Mouse (Mus musculus): ENCODE measurements around the gene Iqschfp. TPM values are rescaled to one million over a fixed set of nuclear protein-coding genes. Genes with fewer than 3 reads are reported as not detected.
"Not testable (repeated sequence)": the region's sequence is repeated elsewhere in the genome, so short reads cannot be mapped to it uniquely, and the experiment has no call there.

Gene Iqschfp
- polyA plus RNA-seq, 1 experiment from 2014 or later = not detected

DNA sequence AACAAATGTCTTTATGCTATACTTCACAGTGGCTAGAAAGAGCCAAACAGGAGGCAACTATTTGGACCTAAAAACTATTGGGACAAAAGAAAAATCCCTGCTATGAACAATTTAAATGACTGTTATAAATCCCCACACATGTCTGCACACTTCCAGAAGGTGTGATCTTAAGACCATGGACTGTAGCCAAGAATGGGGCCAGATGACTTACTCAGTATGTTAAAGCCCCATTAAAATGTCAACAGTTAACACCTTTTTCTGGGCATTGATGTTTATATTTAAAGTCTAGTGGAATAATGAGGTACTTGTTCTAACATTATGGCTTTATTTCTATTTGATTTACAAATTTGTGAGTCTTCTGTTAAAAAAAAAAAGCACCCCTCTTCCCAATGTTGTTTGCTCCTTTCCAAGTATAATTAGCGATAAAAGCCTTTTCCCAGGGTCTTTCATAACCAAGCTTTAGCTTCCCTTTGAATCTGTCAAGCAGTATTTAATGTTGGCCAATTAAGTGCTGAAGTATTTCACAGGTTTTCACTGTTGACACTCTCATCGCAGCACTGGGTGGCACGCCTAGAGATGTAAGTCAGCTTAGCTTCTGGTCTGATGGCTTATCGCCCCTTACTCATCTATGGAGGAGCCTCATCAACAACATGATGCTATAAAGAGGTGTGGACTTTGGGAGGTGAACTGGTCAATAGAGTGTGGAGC, 204.8 kb downstream of the Iqschfp start:
- H3K36me3 ChIP-seq = no peaks in the 10 kb centered on the region
- H3K27me3 ChIP-seq = no peaks in the 10 kb centered on the region
- ATAC-seq (replicated peaks; ENCODE audit: low FRiP score) = no peak
- H3K4me3 ChIP-seq (replicated peaks) = no peak overlapping the region
- no peaks in the 10 kb centered on the region for H3K4me1 ChIP-seq
- no peak overlapping the region for H3K9ac ChIP-seq
- H3K27ac ChIP-seq = no peak overlapping the region
- no peak overlapping the region for H3K4me2 ChIP-seq
- WGBS = 34% methylated on average over 4 of the region's 4 CpGs
- H3K9me3 ChIP-seq (replicated peaks) = no peaks in the 10 kb centered on the region

- H3K9ac ChIP-seq; H3K4me2 ChIP-seq; ATAC-seq (replicated peaks; ENCODE audit: low FRiP score); H3K4me3 ChIP-seq (replicated peaks); H3K27ac ChIP-seq; H3K27me3 ChIP-seq; H3K9me3 ChIP-seq (replicated peaks); H3K36me3 ChIP-seq; H3K4me1 ChIP-seq: not testable (repeated sequence)
- WGBS = 87% methylated on average over 6 of the region's 6 CpGs
Observed at GRCm38 (mm10) chr3:68099561-68099960, 207.5 kb downstream of the Iqschfp start.

- no peak overlapping the region for H3K27ac ChIP-seq
- H3K9me3 ChIP-seq (replicated peaks) = no peaks in the 10 kb centered on the region
- H3K4me2 ChIP-seq = no peak overlapping the region
- peaks cover 4% of the 10 kb centered on the region; the same call in 1 of the 2 replicates for H3K27me3 ChIP-seq
- ATAC-seq (replicated peaks; ENCODE audit: low FRiP score) = no peak
- no peaks in the 10 kb centered on the region for H3K36me3 ChIP-seq
- no peak overlapping the region for H3K4me3 ChIP-seq (replicated peaks)
- no peak overlapping the region for H3K9ac ChIP-seq
- WGBS = 70% methylated on average over 4 of the region's 4 CpGs
- no peaks in the 10 kb centered on the region for H3K4me1 ChIP-seq
Observed at GRCm38 (mm10) chr3:68101343-68101742, 209.3 kb downstream of the Iqschfp start.

DNA sequence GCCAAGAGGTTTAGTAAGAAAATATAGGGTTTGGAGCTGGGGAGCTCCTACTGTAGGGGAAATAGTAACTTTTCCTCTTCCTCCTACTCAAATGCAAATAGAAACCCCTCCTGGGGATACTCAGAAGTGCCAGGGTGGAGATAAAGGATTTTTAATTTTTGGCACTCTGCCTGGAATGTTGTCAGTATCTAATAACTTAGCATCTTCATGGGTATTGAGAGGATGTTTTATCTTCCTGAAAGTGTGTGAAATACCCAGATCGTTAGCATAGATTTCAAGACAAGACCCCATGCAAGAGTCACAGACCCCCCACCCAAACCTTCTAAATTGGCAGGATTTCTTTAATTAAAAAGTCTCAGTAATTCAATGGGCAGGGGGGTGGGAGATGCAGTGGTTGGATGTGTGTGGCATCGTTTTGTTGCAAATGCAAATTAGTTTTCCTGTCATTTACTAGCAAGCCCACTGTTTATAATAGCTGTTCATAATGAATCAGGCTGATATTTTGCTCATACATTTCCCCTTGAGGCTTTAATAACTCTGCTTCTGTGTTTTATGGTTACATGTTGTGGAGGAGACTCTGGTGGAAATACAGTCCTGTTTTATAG, 213.2 kb downstream of the Iqschfp start:
- no peak overlapping the region for H3K9ac ChIP-seq
- no peak overlapping the region for H3K4me3 ChIP-seq (replicated peaks)
- H3K4me1 ChIP-seq = 0 out of 2 replicates have a peak, but pooled peaks cover 3% of the 10 kb centered on the region
- peaks cover 4% of the 10 kb centered on the region; the same call in 1 of the 2 replicates for H3K27me3 ChIP-seq
- H3K9me3 ChIP-seq (replicated peaks) = no peaks in the 10 kb centered on the region
- no peak overlapping the region for H3K27ac ChIP-seq
- no peak for ATAC-seq (replicated peaks; ENCODE audit: low FRiP score)
- no peak overlapping the region for H3K4me2 ChIP-seq
- no peaks in the 10 kb centered on the region for H3K36me3 ChIP-seq
- WGBS = 60% methylated on average over 2 of the region's 2 CpGs

DNA sequence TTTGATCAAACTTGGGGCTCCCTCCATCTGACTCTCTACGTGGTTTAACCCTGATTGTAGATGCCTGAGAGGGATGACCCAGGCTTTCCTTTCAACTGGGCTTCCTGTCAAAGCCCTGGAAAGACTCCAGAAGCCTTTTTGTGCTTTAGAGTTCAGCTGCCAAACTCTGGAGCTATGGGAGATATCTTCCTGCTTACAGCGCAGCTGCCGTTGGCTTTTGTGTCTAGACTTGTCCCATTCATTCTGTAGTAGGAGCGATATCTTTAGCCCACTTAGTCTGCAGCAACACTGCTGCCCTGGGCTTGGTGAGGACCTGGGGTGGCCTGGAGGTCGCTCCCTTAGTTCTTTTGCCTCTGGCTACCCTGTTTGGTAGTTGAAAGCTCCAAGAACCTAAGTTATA, 229.3 kb downstream of the Iqschfp start:
- Histone ChIP-seq H3K27me3 (no peaks in the 10 kb centered on the region), H3K9ac (no peak overlapping the region), H3K4me3 (replicated peaks) (no peak overlapping the region), H3K36me3 (no peaks in the 10 kb centered on the region), H3K27ac (no peak overlapping the region), H3K9me3 (replicated peaks) (no peaks in the 10 kb centered on the region), H3K4me2 (no peak overlapping the region), H3K4me1 (no peaks in the 10 kb centered on the region)
- 54% methylated on average over 5 of the region's 5 CpGs for WGBS
- ATAC-seq (replicated peaks; ENCODE audit: low FRiP score) = no peak

- H3K9ac ChIP-seq = no peak overlapping the region
- 75% methylated on average over 6 of the region's 6 CpGs for WGBS
- H3K4me1 ChIP-seq = no peaks in the 10 kb centered on the region
- H3K9me3 ChIP-seq (replicated peaks) = no peaks in the 10 kb centered on the region
- no peak overlapping the region for H3K4me3 ChIP-seq (replicated peaks)
- no peaks in the 10 kb centered on the region for H3K27me3 ChIP-seq
- ATAC-seq (replicated peaks; ENCODE audit: low FRiP score) = no peak
- H3K4me2 ChIP-seq = no peak overlapping the region
- no peaks in the 10 kb centered on the region for H3K36me3 ChIP-seq
- no peak overlapping the region for H3K27ac ChIP-seq
Observed at GRCm38 (mm10) chr3:68126284-68126856, 234.3 kb downstream of the Iqschfp start.

GRCm38 (mm10) chr3:68130386-68130785, 238.4 kb downstream of the Iqschfp start:
- H3K4me3 ChIP-seq (replicated peaks) = no peak overlapping the region
- H3K27me3 ChIP-seq = no peaks in the 10 kb centered on the region
- no peak overlapping the region for H3K27ac ChIP-seq
- ATAC-seq (replicated peaks; ENCODE audit: low FRiP score) = no peak
- H3K4me2 ChIP-seq = no peak overlapping the region
- 64% methylated on average over 1 of the region's 1 CpGs for WGBS
- no peak overlapping the region for H3K9ac ChIP-seq
- H3K4me1 ChIP-seq = no peaks in the 10 kb centered on the region
- H3K9me3 ChIP-seq (replicated peaks) = no peaks in the 10 kb centered on the region
- H3K36me3 ChIP-seq = no peaks in the 10 kb centered on the region

GRCm38 (mm10) chr3:68138833-68139627, 247.0 kb downstream of the Iqschfp start:
- Histone ChIP-seq H3K27ac (no peak overlapping the region), H3K36me3 (no peaks in the 10 kb centered on the region), H3K9ac (no peak overlapping the region), H3K9me3 (replicated peaks) (no peaks in the 10 kb centered on the region), H3K4me3 (replicated peaks) (no peak overlapping the region), H3K4me1 (no peaks in the 10 kb centered on the region), H3K4me2 (no peak overlapping the region), H3K27me3 (no peaks in the 10 kb centered on the region)
- no peak for ATAC-seq (replicated peaks; ENCODE audit: low FRiP score)
- WGBS = 77% methylated on average over 5 of the region's 5 CpGs

- H3K9me3 ChIP-seq (replicated peaks) = no peaks in the 10 kb centered on the region
- H3K27me3 ChIP-seq = no peaks in the 10 kb centered on the region
- no peak for ATAC-seq (replicated peaks; ENCODE audit: low FRiP score)
- 88% methylated on average over 8 of the region's 8 CpGs for WGBS
- no peak overlapping the region for H3K4me2 ChIP-seq
- no peak overlapping the region for H3K4me3 ChIP-seq (replicated peaks)
- H3K36me3 ChIP-seq = no peaks in the 10 kb centered on the region
- no peak overlapping the region for H3K27ac ChIP-seq
- H3K9ac ChIP-seq = no peak overlapping the region
- no peaks in the 10 kb centered on the region for H3K4me1 ChIP-seq
Observed at GRCm38 (mm10) chr3:68150688-68151087, 258.7 kb downstream of the Iqschfp start.

DNA sequence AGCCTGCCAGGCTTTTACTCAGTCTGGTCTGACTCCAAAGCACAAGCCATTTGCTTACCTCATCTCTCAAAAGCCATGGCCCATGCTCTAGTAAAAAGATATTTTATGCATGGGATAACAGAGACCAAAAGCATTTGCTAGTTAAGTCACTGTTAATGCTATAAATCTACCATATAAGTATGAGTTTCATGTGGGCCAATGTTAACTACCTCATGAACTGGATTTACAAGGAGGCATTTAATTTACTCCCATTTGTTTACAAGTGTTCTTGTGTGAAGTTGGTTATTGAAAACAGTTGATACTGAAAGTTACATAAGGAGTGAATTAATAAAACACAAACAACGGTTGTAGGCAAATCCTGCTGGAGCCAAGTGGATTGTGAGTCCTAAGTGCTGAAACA, 268.1 kb downstream of the Iqschfp start:
- WGBS = 69% methylated on average over 1 of the region's 1 CpGs

GRCm38 (mm10) chr3:68160760-68161159, 268.7 kb downstream of the Iqschfp start:
- H3K9me3 ChIP-seq (replicated peaks) = no peaks in the 10 kb centered on the region
- 78% methylated on average over 3 of the region's 3 CpGs for WGBS
- no peak for ATAC-seq (replicated peaks; ENCODE audit: low FRiP score)
- no peak overlapping the region for H3K4me2 ChIP-seq
- no peaks in the 10 kb centered on the region for H3K4me1 ChIP-seq
- no peaks in the 10 kb centered on the region for H3K36me3 ChIP-seq
- H3K4me3 ChIP-seq (replicated peaks) = no peak overlapping the region
- H3K9ac ChIP-seq = no peak overlapping the region
- no peaks in the 10 kb centered on the region for H3K27me3 ChIP-seq
- H3K27ac ChIP-seq = no peak overlapping the region

More for the DNA sequence above, 268.1 kb downstream of the Iqschfp start:
- Histone ChIP-seq H3K9ac (no peak overlapping the region), H3K27me3 (no peaks in the 10 kb centered on the region), H3K4me3 (replicated peaks) (no peak overlapping the region), H3K36me3 (no peaks in the 10 kb centered on the region), H3K27ac (no peak overlapping the region), H3K9me3 (replicated peaks) (no peaks in the 10 kb centered on the region), H3K4me2 (no peak overlapping the region), H3K4me1 (no peaks in the 10 kb centered on the region)
- ATAC-seq (replicated peaks; ENCODE audit: low FRiP score) = no peak

DNA sequence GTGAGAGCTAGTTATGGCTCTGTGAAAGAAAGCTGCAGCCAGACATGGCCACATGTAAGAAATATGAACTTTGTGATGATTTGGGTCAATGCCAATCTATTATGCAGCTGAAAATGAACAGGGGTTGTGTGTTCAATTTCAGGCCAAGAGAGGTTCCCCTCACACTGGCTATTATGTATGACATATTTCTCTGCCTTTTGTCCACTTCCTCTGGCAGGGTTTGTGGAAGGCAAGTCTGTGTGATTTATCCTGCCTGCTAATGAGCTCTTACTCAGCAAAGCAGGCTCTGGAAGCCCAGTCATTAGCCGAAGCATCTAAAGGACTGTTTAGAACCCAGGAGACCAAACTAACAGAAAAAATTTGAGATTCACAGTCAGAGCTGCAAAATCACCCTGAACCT, 286.2 kb downstream of the Iqschfp start:
- Histone ChIP-seq H3K36me3 (no peaks in the 10 kb centered on the region), H3K4me1 (no peaks in the 10 kb centered on the region), H3K9me3 (replicated peaks) (no peaks in the 10 kb centered on the region), H3K4me2 (no peak overlapping the region), H3K27me3 (no peaks in the 10 kb centered on the region), H3K27ac (no peak overlapping the region), H3K9ac (no peak overlapping the region), H3K4me3 (replicated peaks) (no peak overlapping the region)
- ATAC-seq (replicated peaks; ENCODE audit: low FRiP score) = no peak
- 46% methylated on average over 1 of the region's 1 CpGs for WGBS

Measured in kidney, embryonic 15.5 days (tissue).